Mouse (Mus musculus): ENCODE data around the gene Fam120c.
"Not testable (repeated sequence)": the region's sequence is repeated elsewhere in the genome, so short reads cannot be mapped to it uniquely, and the experiment has no call there.

DNA sequence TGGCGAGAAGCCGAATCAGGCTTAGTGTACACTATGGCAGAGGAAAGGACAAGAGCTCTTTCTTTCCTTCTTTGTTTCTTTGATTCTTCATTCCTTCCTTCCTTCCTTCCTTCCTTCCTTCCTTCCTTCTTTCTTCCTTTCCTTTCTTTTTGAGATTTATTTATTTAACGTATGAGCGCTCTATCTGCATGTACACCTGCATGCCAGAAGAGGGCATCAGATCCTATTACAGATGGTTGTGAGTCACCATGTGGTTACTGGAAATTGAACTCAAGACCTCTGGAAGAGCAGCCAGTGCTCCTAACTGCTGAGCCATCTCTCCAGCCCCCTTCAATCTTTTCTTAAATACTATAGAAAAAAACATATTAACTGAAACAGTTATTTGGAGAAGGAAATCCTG is 149.3 kb downstream of the Fam120c start:
- not testable (repeated sequence) for TF ChIP-seq CEBPB (IDR thresholded peaks at IDR 0.05; ENCODE audit: low read depth); CTCF (IDR thresholded peaks at IDR 0.05; ENCODE audit: control insufficient read depth, insufficient read depth, insufficient read length)

Measured in C2C12 (cell line).